Mouse (Mus musculus): ENCODE results near the gene Txlng. TPM values are rescaled to one million over a fixed set of nuclear protein-coding genes. Genes with fewer than 3 reads are reported as not detected.
A peak's percentile ranks its signal among the peaks of the same experiment; 100 is the strongest.

Gene Txlng
- polyA plus RNA-seq, 1 experiment from 2014 or later: 17.5 TPM

DNA sequence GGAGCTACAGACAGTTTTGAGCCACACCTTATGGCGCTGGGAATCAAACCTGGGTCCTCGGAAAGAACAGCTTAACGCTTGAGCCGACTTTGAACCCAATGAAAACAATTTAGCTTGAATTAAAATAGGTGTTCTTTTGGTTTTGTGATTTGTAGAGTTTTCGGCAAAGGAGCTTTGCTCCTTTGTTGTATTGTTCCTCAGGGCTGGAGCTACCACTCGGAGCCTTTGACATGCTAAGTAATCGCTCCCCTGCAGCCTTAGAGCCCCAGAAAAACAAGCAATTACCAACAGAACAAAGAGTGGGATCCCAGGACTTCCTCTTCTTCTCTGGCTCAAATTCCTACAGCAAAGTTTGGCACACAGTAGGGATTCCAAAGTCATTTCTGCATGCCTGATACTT, 73.2 kb downstream of the Txlng start:
- no peaks in the 10 kb centered on the region for H3K4me1 ChIP-seq
- H3K9ac ChIP-seq: no peak overlapping the region
- no peak overlapping the region for H3K4me3 ChIP-seq
- no peaks in the 10 kb centered on the region for H3K36me3 ChIP-seq
- H3K4me2 ChIP-seq (replicated peaks): no peak overlapping the region
- H3K27me3 ChIP-seq (replicated peaks): no peaks in the 10 kb centered on the region
- WGBS: 43% methylated on average over 7 of the region's 7 CpGs
- no peak for ATAC-seq (ENCODE audit: low FRiP score, low read depth)
- H3K27ac ChIP-seq: no peak overlapping the region
- no peaks in the 10 kb centered on the region for H3K9me3 ChIP-seq

DNA sequence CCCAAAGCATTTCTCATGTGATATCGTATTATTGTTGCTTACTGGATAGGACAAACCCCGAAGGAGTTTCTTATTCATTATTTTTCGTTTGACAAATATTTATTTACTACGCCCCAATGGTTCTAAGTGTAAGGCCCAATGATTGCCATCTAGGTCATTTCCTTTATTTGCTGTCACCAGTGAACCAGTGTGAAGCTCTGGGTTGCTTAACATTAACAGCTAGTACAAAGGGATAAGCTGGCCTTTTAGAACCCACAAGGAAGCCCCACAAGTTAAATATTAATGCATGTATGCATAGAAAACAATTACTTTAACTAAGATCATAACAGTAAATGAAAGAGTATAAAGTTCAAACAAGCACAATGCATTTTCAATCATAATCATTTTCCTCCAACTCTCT, 74.9 kb downstream of the Txlng start:
- Histone ChIP-seq H3K4me2 (replicated peaks) (no peak overlapping the region), H3K9ac (no peak overlapping the region), H3K27me3 (replicated peaks) (no peaks in the 10 kb centered on the region), H3K4me3 (no peak overlapping the region), H3K4me1 (no peaks in the 10 kb centered on the region), H3K36me3 (no peaks in the 10 kb centered on the region), H3K27ac (no peak overlapping the region), H3K9me3 (no peaks in the 10 kb centered on the region)
- WGBS: 89% methylated on average over 4 of the region's 4 CpGs
- ATAC-seq (ENCODE audit: low FRiP score, low read depth): no peak

DNA sequence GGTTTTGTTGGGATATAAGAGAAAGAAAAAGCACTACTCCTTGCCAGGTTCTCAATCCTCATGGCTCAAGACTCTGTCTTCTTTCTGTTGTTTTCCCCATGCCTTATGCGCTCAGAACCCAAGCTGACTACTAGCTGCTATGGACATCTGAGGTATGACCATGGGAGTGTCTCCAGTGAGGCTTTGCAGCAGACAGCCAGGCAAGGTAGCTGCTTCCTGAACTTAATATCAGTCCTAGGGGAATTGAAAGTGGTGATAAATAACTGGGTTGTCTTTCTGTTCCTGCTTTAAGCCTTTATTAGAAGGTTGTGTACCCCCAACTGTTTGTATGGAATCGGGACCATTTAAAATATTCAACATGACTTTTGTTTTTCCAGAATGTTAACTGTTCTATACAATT, 76.8 kb downstream of the Txlng start:
- H3K4me2 ChIP-seq (replicated peaks): no peak overlapping the region
- no peaks in the 10 kb centered on the region for H3K36me3 ChIP-seq
- no peaks in the 10 kb centered on the region for H3K9me3 ChIP-seq
- H3K4me1 ChIP-seq: no peaks in the 10 kb centered on the region
- no peak overlapping the region for H3K4me3 ChIP-seq
- no peak overlapping the region for H3K9ac ChIP-seq
- WGBS: 91% methylated on average over 2 of the region's 2 CpGs
- H3K27ac ChIP-seq: no peak overlapping the region
- ATAC-seq (ENCODE audit: low FRiP score, low read depth): no peak
- no peaks in the 10 kb centered on the region for H3K27me3 ChIP-seq (replicated peaks)

DNA sequence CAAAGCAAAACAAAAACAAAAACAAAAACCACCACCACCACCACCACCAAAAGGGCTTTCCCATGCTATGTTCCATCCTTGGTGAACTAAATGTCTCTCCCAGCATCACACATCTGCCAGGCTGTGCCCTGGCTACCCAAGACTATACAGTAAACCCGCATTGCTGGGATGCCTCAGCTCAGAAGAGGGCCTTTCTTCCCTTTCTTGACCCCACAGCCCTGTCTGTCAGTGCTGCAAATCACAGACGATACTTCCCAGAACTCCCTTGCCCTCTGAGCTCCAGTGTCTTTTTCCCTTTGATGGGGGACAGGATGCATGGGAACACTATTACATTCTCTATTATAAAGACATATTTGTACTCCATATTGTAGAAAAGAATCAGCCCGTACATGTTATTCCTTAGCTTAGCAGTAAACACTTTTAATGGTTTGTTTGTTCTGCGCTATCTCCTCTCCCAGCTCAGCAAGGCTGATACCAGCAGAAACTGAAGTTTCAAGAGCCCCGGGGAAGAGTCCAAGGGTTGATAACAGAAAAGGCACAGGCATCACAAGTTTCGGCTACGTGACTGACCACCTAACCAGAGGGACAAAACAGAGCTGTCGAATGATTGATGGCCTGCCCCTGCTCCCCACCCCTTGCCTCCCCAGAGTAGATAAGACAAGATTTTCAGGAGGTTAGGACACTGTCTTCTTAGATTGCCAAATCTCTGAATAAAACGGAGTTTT, 80.4 kb downstream of the Txlng start:
- Histone ChIP-seq H3K9me3 (no peaks in the 10 kb centered on the region), H3K4me3 (no peak overlapping the region), H3K27me3 (replicated peaks) (no peaks in the 10 kb centered on the region), H3K36me3 (no peaks in the 10 kb centered on the region), H3K9ac (no peak overlapping the region), H3K4me1 (no peaks in the 10 kb centered on the region), H3K4me2 (replicated peaks) (no peak overlapping the region), H3K27ac (no peak overlapping the region)
- no peak for ATAC-seq (ENCODE audit: low FRiP score, low read depth)
- WGBS: 42% methylated on average over 9 of the region's 9 CpGs

DNA sequence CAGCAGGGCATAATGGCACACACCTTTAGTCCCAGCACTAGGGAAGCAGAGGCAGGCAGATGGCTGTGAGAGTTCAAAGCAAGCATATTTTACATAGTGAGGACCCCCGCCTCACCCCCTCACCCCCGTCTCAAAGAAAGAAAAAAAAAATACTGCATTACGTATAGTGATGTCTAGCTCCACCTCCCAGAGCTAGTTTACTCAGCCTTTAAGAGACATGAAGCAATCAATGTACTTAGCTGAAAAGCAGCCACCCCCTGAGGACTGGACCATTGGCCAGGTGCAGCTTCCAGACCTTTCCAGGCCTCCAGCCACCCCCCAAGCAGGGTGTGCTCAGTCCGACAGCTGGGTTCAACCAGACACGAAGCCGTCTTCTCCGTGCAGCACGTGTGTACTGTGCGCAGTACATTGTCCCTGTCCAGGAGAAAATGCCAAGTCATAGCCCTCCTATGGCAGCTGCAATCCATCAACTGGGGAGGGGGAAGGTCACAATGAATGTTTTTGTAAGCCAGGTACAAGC, 93.1 kb downstream of the Txlng start:
- Histone ChIP-seq H3K9me3 (no peaks in the 10 kb centered on the region), H3K4me3 (no peak overlapping the region), H3K27me3 (replicated peaks) (no peaks in the 10 kb centered on the region), H3K27ac (no peak overlapping the region), H3K4me2 (replicated peaks) (peak overlapping the region; percentile 56), H3K36me3 (no peaks in the 10 kb centered on the region), H3K4me1 (peaks cover 3% of the 10 kb centered on the region; the same call in 1 of the 2 replicates), H3K9ac (no peak overlapping the region)
- peak; percentile 30; the same call in 1 of the 2 replicates for ATAC-seq (ENCODE audit: low FRiP score, low read depth)
- 29% methylated on average over 9 of the region's 9 CpGs for WGBS

DNA sequence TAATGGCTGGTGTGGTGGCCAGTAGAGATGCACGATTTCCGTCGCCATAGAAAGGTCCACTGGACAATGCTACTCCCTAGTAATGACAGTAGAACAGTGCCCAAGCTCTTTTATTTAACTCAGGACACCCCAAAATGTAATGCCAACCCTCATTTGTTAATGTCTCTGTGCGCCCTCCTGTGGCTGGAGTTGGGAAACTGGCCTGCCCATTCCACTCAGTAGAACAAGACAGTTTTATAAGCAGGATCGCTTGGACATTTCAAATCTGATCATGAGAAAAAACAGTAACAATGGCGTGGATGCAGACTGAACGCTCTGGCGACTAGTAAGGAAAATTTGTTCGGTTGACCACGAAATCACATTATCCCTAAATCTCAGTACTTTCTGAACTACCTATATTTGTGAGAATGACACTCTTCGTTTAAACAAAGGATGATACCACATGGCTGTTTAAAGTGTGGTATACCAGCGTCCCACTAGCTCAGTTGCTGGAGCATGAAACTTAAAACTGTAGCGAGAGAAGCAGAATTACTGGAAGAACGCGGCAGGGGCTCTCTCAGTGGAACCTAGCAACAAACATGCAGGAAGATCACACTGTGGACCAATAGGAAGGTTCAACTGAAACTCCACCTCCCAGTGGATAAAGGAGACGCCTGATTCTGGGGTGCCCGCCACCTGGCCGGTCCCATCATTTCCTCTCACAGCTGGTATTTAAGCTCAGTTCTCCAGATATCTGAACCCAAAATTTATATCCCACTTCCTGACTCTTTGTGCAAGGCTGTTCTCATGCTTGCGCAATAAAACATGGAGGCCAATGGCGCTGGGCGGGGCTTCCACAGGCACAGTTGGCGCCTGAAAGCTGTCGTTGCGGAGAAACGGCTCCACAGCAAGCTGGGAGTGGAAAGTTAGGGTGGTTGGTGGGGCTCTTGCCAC, 94.0 kb downstream of the Txlng start:
- peaks cover 3% of the 10 kb centered on the region; the same call in 1 of the 2 replicates for H3K4me1 ChIP-seq
- H3K27ac ChIP-seq: 0 out of 2 replicates have a peak overlapping the region, but pooled peaks have one; percentile 20
- peak overlapping the region; percentile 33 for H3K4me3 ChIP-seq
- H3K4me2 ChIP-seq (replicated peaks): peak overlapping the region; percentile 56
- 24% methylated on average over 25 of the region's 25 CpGs for WGBS
- no peaks in the 10 kb centered on the region for H3K27me3 ChIP-seq (replicated peaks)
- no peaks in the 10 kb centered on the region for H3K36me3 ChIP-seq
- ATAC-seq (ENCODE audit: low FRiP score, low read depth): peak; percentile 90
- peak overlapping the region; percentile 47 for H3K9ac ChIP-seq
- no peaks in the 10 kb centered on the region for H3K9me3 ChIP-seq

DNA sequence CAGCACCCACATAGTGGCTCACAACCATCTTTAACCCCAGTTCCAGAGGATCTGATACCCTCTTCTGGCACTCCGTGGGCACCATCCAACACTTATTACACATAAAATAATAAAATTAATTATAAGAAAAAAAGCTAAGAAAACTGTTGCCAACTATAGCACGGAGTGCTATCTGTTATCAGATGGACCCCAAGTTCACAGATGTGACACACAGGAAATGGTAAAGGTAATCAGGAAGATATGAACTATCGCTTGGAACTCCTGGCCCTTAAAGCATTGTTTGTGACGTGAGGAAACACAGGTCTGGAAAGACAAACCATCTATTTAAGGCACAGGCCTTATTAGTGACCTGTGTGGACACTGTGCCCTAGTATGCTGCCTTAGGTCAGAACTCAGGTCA, 99.2 kb downstream of the Txlng start:
- ATAC-seq (ENCODE audit: low FRiP score, low read depth): no peak
- 91% methylated on average over 4 of the region's 4 CpGs for WGBS
- H3K36me3 ChIP-seq: no peaks in the 10 kb centered on the region
- H3K27me3 ChIP-seq (replicated peaks): no peaks in the 10 kb centered on the region
- H3K4me3 ChIP-seq: no peak overlapping the region
- no peaks in the 10 kb centered on the region for H3K4me1 ChIP-seq
- no peak overlapping the region for H3K9ac ChIP-seq
- no peaks in the 10 kb centered on the region for H3K9me3 ChIP-seq
- no peak overlapping the region for H3K27ac ChIP-seq
- H3K4me2 ChIP-seq (replicated peaks): no peak overlapping the region

MicroRNAs within 50 kb of the gene (microRNA counts, 519-probe panel; counts per million panel counts)
- 342 counts per million, percentile 67 among the panel's probes with 10 or more counts for microRNA mmu-miR-3473

Small RNA genes within 50 kb of the gene (microRNA-seq; reads per million reads assigned to microRNA genes)
- gene Mir3473a: not detected

Other genes with a start within 250 kb of the Txlng start
- gene Reps2, start 185.8 kb downstream of the Txlng start, polyA plus RNA-seq (2016; fragmentation: Nextera tagmentation; extraction: Ambion mirVana): 1.4 and 1.9 TPM in 2 replicates
- gene Rbbp7, start 69.1 kb downstream of the Txlng start, polyA plus RNA-seq (2016; fragmentation: Nextera tagmentation; extraction: Ambion mirVana): 240 and 247 TPM in 2 replicates
- gene Syap1, start 59.0 kb upstream of the Txlng start, polyA plus RNA-seq (2016; fragmentation: Nextera tagmentation; extraction: Ambion mirVana): 36.8 and 38.4 TPM in 2 replicates
- 77.5 and 77.8 TPM in 2 replicates for gene Ctps2, start 71.8 kb upstream of the Txlng start, polyA plus RNA-seq (2016; fragmentation: Nextera tagmentation; extraction: Ambion mirVana)
- not detected in 2 replicates for gene S100g, start 135.1 kb upstream of the Txlng start, polyA plus RNA-seq (2016; fragmentation: Nextera tagmentation; extraction: Ambion mirVana)

All from neural tube, embryonic 12.5 days (tissue).